Mouse (Mus musculus): ENCODE results near the gene Arid4a. TPM values are rescaled to one million over a fixed set of nuclear protein-coding genes. Genes with fewer than 3 reads are reported as not detected.
"Not testable (repeated sequence)": the region's sequence is repeated elsewhere in the genome, so short reads cannot be mapped to it uniquely, and the experiment has no call there.

Gene Arid4a
- polyA plus RNA-seq, 1 experiment from 2014 or later = 40.4 TPM

- not testable (repeated sequence) for H3K4me3 ChIP-seq (replicated peaks; ENCODE audit: low read length); H3K27me3 ChIP-seq (ENCODE audit: control insufficient read depth, insufficient read depth, low read length); H3K4me2 ChIP-seq (ENCODE audit: low read depth, low read length); H3K27ac ChIP-seq (ENCODE audit: low read length); H3K9ac ChIP-seq (ENCODE audit: low read length); H3K9me3 ChIP-seq (replicated peaks; ENCODE audit: control insufficient read depth, low read length); H3K4me1 ChIP-seq (ENCODE audit: control insufficient read depth, insufficient read depth, low read length); ATAC-seq (ENCODE audit: insufficient read depth, low FRiP score)
- H3K36me3 ChIP-seq (ENCODE audit: control insufficient read depth, insufficient read depth, low read length) = peaks cover 12% of the 10 kb centered on the region; the same call in 1 of the 2 replicates
- WGBS = 90% methylated on average over 8 of the region's 8 CpGs
Measured at GRCm38 (mm10) chr12:71028265-71028664, 12.5 kb downstream of the Arid4a start.

DNA sequence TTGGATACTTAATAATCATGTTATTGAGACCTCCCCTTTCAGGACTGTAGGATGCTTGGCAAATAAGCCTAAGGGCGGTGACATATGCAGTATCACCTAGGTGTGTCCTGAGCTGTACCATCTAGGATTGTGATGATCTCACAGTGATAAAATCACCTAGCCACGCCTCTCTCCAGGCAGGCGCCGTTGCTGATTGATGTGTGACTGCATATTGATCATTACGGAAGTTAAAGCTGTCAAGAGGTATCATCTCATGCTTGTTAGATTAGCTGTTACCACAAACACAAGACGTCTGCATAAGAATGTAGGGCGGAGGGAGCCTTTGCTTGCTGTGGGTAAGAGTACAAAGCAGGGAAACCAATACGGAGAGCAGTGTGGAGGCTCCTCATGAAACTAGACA lies 14.5 kb downstream of the Arid4a start:
- Histone ChIP-seq H3K27me3 (ENCODE audit: control insufficient read depth, insufficient read depth, low read length) (no peaks in the 10 kb centered on the region), H3K4me1 (ENCODE audit: control insufficient read depth, insufficient read depth, low read length) (no peaks in the 10 kb centered on the region), H3K9ac (ENCODE audit: low read length) (no peak overlapping the region), H3K4me2 (ENCODE audit: low read depth, low read length) (no peak overlapping the region), H3K4me3 (replicated peaks; ENCODE audit: low read length) (no peak overlapping the region), H3K27ac (ENCODE audit: low read length) (no peak overlapping the region), H3K9me3 (replicated peaks; ENCODE audit: control insufficient read depth, low read length) (no peaks in the 10 kb centered on the region), H3K36me3 (ENCODE audit: control insufficient read depth, insufficient read depth, low read length) (peaks cover 4% of the 10 kb centered on the region; the same call in 1 of the 2 replicates)
- 82% methylated on average over 8 of the region's 8 CpGs for WGBS
- peak; percentile 10; the same call in 1 of the 2 replicates for ATAC-seq (ENCODE audit: insufficient read depth, low FRiP score)

DNA sequence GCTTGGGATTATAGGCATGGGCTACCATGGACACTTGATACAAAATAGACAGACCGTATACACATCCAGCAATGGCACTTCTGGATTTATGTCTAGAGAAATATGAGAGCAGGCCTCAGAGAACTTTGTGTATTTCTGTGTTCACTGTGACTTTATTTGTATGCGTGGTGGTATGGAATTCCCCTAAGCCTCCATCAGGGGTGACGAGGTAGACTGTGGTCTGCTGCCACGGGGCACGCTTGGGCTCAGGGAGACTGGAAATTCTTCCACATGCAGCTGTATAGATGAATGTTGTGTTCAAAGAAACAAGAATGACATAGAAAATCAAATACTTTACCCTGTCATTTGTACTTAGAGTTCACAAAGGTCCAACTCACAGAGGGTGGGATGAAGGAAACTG lies 14.9 kb downstream of the Arid4a start:
- H3K27me3 ChIP-seq (ENCODE audit: control insufficient read depth, insufficient read depth, low read length) = no peaks in the 10 kb centered on the region
- H3K9me3 ChIP-seq (replicated peaks; ENCODE audit: control insufficient read depth, low read length) = no peaks in the 10 kb centered on the region
- H3K36me3 ChIP-seq (ENCODE audit: control insufficient read depth, insufficient read depth, low read length) = peaks cover 4% of the 10 kb centered on the region; the same call in 1 of the 2 replicates
- H3K4me3 ChIP-seq (replicated peaks; ENCODE audit: low read length) = no peak overlapping the region
- no peak overlapping the region for H3K4me2 ChIP-seq (ENCODE audit: low read depth, low read length)
- no peaks in the 10 kb centered on the region for H3K4me1 ChIP-seq (ENCODE audit: control insufficient read depth, insufficient read depth, low read length)
- no peak overlapping the region for H3K27ac ChIP-seq (ENCODE audit: low read length)
- 94% methylated on average over 5 of the region's 5 CpGs for WGBS
- ATAC-seq (ENCODE audit: insufficient read depth, low FRiP score) = no peak
- H3K9ac ChIP-seq (ENCODE audit: low read length) = no peak overlapping the region

GRCm38 (mm10) chr12:71035826-71036225 lies 20.0 kb downstream of the Arid4a start:
- peaks cover 6% of the 10 kb centered on the region for H3K36me3 ChIP-seq (ENCODE audit: control insufficient read depth, insufficient read depth, low read length)
- WGBS = 95% methylated on average over 4 of the region's 4 CpGs

DNA sequence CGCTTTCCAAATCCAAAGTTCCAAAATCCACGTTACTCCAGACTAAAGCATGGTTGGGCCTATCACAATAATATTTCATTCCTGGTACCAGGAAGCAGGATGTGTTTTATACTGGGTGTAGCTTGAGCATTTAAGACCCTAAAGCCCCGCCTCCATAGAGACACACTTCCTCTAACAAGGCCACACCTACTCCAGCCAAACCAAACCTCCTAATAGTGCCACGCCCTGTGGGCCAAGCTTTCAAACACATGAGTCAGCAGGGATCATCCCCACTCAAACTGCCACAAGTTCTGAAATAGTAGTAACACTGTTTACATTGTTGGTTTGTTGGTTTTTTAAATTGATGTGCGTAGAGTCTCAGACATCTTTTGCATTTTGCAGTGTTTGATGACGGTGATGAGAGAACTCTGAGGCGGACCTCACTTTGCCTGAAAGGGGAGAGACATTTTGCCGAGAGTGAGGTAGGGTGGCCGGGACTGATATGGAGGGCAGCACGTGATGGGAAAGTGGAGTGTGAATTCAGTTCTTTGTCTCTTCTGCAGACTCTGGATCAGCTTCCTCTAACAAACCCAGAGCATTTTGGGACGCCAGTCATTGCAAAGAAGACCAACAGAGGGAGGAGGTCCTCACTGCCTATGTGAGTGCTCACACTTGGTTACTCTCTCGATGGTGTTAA lies 21.1 kb downstream of the Arid4a start:
- Histone ChIP-seq H3K4me2 (ENCODE audit: low read depth, low read length) (no peak overlapping the region), H3K27ac (ENCODE audit: low read length) (no peak overlapping the region), H3K36me3 (ENCODE audit: control insufficient read depth, insufficient read depth, low read length) (peaks cover 6% of the 10 kb centered on the region), H3K9me3 (replicated peaks; ENCODE audit: control insufficient read depth, low read length) (no peaks in the 10 kb centered on the region), H3K9ac (ENCODE audit: low read length) (no peak overlapping the region), H3K4me1 (ENCODE audit: control insufficient read depth, insufficient read depth, low read length) (no peaks in the 10 kb centered on the region), H3K27me3 (ENCODE audit: control insufficient read depth, insufficient read depth, low read length) (no peaks in the 10 kb centered on the region), H3K4me3 (replicated peaks; ENCODE audit: low read length) (no peak overlapping the region)
- 90% methylated on average over 12 of the region's 12 CpGs for WGBS
- ATAC-seq (ENCODE audit: insufficient read depth, low FRiP score) = no peak

More at GRCm38 (mm10) chr12:71035826-71036225, 20.0 kb downstream of the Arid4a start:
- no peak overlapping the region for H3K9ac ChIP-seq (ENCODE audit: low read length)
- H3K4me3 ChIP-seq (replicated peaks; ENCODE audit: low read length) = no peak overlapping the region
- no peaks in the 10 kb centered on the region for H3K27me3 ChIP-seq (ENCODE audit: control insufficient read depth, insufficient read depth, low read length)
- H3K27ac ChIP-seq (ENCODE audit: low read length) = no peak overlapping the region
- no peak overlapping the region for H3K4me2 ChIP-seq (ENCODE audit: low read depth, low read length)
- ATAC-seq (ENCODE audit: insufficient read depth, low FRiP score) = no peak
- H3K9me3 ChIP-seq (replicated peaks; ENCODE audit: control insufficient read depth, low read length) = no peaks in the 10 kb centered on the region
- H3K4me1 ChIP-seq (ENCODE audit: control insufficient read depth, insufficient read depth, low read length) = no peaks in the 10 kb centered on the region

GRCm38 (mm10) chr12:71040462-71040861 lies 24.7 kb downstream of the Arid4a start:
- H3K9me3 ChIP-seq (replicated peaks; ENCODE audit: control insufficient read depth, low read length) = no peaks in the 10 kb centered on the region
- peaks cover 12% of the 10 kb centered on the region for H3K36me3 ChIP-seq (ENCODE audit: control insufficient read depth, insufficient read depth, low read length)
- H3K4me1 ChIP-seq (ENCODE audit: control insufficient read depth, insufficient read depth, low read length) = no peaks in the 10 kb centered on the region
- no peak overlapping the region for H3K4me3 ChIP-seq (replicated peaks; ENCODE audit: low read length)
- 80% methylated on average over 7 of the region's 7 CpGs for WGBS
- no peaks in the 10 kb centered on the region for H3K27me3 ChIP-seq (ENCODE audit: control insufficient read depth, insufficient read depth, low read length)
- no peak overlapping the region for H3K9ac ChIP-seq (ENCODE audit: low read length)
- H3K4me2 ChIP-seq (ENCODE audit: low read depth, low read length) = no peak overlapping the region
- no peak overlapping the region for H3K27ac ChIP-seq (ENCODE audit: low read length)
- ATAC-seq (ENCODE audit: insufficient read depth, low FRiP score) = no peak

- peaks cover under 1% of the 10 kb centered on the region; the same call in 1 of the 2 replicates for H3K4me1 ChIP-seq (ENCODE audit: control insufficient read depth, insufficient read depth, low read length)
- WGBS = 97% methylated on average over 1 of the region's 1 CpGs
- H3K27ac ChIP-seq (ENCODE audit: low read length) = no peak overlapping the region
- no peak overlapping the region for H3K9ac ChIP-seq (ENCODE audit: low read length)
- H3K27me3 ChIP-seq (ENCODE audit: control insufficient read depth, insufficient read depth, low read length) = no peaks in the 10 kb centered on the region
- peaks cover 15% of the 10 kb centered on the region for H3K36me3 ChIP-seq (ENCODE audit: control insufficient read depth, insufficient read depth, low read length)
- no peaks in the 10 kb centered on the region for H3K9me3 ChIP-seq (replicated peaks; ENCODE audit: control insufficient read depth, low read length)
- H3K4me2 ChIP-seq (ENCODE audit: low read depth, low read length) = no peak overlapping the region
- no peak overlapping the region for H3K4me3 ChIP-seq (replicated peaks; ENCODE audit: low read length)
- ATAC-seq (ENCODE audit: insufficient read depth, low FRiP score) = no peak
Measured at GRCm38 (mm10) chr12:71042451-71042850, 26.7 kb downstream of the Arid4a start.

DNA sequence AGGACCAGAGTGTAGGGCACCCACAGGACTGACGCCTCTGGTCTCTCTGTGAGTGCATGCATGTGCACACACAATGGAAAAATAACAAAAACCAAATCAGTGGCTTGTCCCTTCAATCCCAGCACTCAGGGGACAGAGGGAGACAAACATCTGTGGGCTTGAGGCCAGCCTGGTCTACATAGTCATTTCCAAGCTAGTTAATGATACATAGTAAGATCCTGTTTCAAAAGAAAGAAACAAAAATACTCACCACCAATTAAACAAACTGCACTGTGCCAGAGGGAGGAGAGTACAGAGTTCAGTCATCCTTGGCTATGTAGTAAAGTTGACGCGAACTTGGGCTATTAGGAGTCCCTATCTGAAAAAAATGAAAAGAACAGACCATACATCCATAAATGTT lies 27.8 kb downstream of the Arid4a start:
- no peak overlapping the region for H3K4me3 ChIP-seq (replicated peaks; ENCODE audit: low read length)
- 89% methylated on average over 3 of the region's 3 CpGs for WGBS
- H3K27me3 ChIP-seq (ENCODE audit: control insufficient read depth, insufficient read depth, low read length) = no peaks in the 10 kb centered on the region

GRCm38 (mm10) chr12:71044488-71044887 lies 28.7 kb downstream of the Arid4a start:
- ATAC-seq (ENCODE audit: insufficient read depth, low FRiP score) = no peak

More for the DNA sequence above, 27.8 kb downstream of the Arid4a start:
- ATAC-seq (ENCODE audit: insufficient read depth, low FRiP score) = no peak
- Histone ChIP-seq H3K4me1 (ENCODE audit: control insufficient read depth, insufficient read depth, low read length) (peaks cover 10% of the 10 kb centered on the region), H3K4me2 (ENCODE audit: low read depth, low read length) (no peak overlapping the region), H3K9me3 (replicated peaks; ENCODE audit: control insufficient read depth, low read length) (no peaks in the 10 kb centered on the region), H3K36me3 (ENCODE audit: control insufficient read depth, insufficient read depth, low read length) (peaks cover 13% of the 10 kb centered on the region), H3K9ac (ENCODE audit: low read length) (no peak overlapping the region), H3K27ac (ENCODE audit: low read length) (no peak overlapping the region)

More at GRCm38 (mm10) chr12:71044488-71044887, 28.7 kb downstream of the Arid4a start:
- H3K9me3 ChIP-seq (replicated peaks; ENCODE audit: control insufficient read depth, low read length) = no peaks in the 10 kb centered on the region
- H3K4me2 ChIP-seq (ENCODE audit: low read depth, low read length) = no peak overlapping the region
- H3K27me3 ChIP-seq (ENCODE audit: control insufficient read depth, insufficient read depth, low read length) = no peaks in the 10 kb centered on the region
- no peak overlapping the region for H3K9ac ChIP-seq (ENCODE audit: low read length)
- peaks cover 13% of the 10 kb centered on the region for H3K36me3 ChIP-seq (ENCODE audit: control insufficient read depth, insufficient read depth, low read length)
- H3K27ac ChIP-seq (ENCODE audit: low read length) = no peak overlapping the region
- H3K4me1 ChIP-seq (ENCODE audit: control insufficient read depth, insufficient read depth, low read length) = peaks cover 10% of the 10 kb centered on the region
- H3K4me3 ChIP-seq (replicated peaks; ENCODE audit: low read length) = no peak overlapping the region
- 81% methylated on average over 2 of the region's 2 CpGs for WGBS

Data from stomach, embryonic 16.5 days (tissue).